Mouse (Mus musculus): Measurements from ENCODE around the gene Gm11116.
"Not testable (repeated sequence)": the region's sequence is repeated elsewhere in the genome, so short reads cannot be mapped to it uniquely, and the experiment has no call there.

The Gm11116 gene

DNA sequence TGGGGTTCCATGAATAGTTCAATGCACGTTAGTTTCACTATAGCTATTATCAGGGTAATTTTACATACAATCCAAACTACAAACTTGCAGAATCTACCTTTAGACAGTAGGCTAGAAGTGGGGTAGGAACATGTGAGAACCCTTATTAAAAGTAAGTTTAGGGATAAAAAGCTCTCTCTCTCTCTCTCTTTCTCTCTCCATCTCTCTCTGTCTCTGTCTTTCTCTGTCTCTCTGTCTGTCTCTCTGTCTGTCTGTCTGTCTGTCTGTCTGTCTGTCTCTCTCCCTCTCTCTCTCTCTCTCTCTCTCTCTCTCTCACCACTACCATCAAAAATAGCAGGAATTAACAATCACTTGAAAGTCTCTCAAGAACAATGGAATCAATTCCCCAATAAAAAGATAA is at the start of gene Gm11116:
Gene Gm11116 (minus strand): TSS at position 101 of the 400 bp plus-strand sequence.
- DNase-seq (ENCODE audit: low read depth) = no peak

DNA sequence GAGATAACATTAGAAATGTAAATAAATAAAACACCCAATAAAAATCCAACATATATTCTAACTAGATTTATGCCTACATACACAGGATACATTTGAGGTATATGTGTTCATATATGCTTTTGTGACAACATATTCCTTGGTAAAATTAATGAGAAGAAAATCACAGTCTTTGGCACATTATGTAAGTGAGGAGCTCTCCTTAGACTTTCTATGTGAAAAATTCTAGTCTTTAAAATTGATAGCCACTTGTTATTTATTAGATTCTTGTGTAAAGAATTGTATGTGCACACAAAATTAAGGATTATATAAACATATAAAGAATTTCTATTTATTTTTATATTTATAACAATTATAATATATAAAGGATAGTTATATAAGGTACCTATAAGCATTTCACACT is 42.7 kb upstream of the Gm11116 start, which contains the start of gene Gm11115:
Gene Gm11115 (minus strand): TSS at position 101 of the 400 bp plus-strand sequence.
- DNase-seq (ENCODE audit: low read depth) = no peak

DNA sequence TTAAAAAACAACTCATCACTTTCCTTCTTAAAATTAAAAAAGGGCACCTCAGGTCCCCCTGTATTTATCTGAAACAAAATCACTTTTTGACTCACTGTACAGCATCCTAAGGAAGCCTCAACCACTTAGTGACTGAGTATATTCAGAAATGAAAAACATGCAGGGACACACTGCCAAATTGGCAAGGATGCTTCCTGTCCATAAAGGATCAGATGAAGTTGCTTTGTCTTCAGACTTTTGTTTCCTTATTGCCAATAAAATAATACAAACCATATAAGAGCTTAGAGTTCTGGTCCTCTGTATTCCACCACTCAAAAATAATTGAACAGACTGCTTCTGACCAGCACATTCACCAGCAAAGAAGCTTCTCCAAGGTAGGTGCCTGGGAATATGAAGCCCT is 25.1 kb downstream of the Gm11116 start, which contains the start of gene Smr2:
Gene Smr2 (plus strand): TSS at position 301 of the 400 bp plus-strand sequence.
- DNase-seq (ENCODE audit: low read depth) = not testable (repeated sequence)

Data from fibroblast of lung, adult 2 months (primary cell).